Mouse (Mus musculus) macrophage (primary cell): Measurements from ENCODE around the gene Ppp1r14c. TPM values are rescaled to one million over a fixed set of nuclear protein-coding genes. Genes with fewer than 3 reads are reported as not detected.

Source experiments
- polyA plus RNA-seq: library from polyadenylated mRNA; stranded (reverse); fragments of 250-400 nt; gene quantifications from 3 replicates; pipeline ENCODE4 v1.2.4, GENCODE M21; 2018; ENCODE audit warnings: inconsistent platforms

Ppp1r14c gene
- polyA plus RNA-seq, 1 experiment from 2014 or later, result not detected

Other genes starting within 250 kb of the Ppp1r14c start
- gene H60c, start 98.3 kb upstream of the Ppp1r14c start, polyA plus RNA-seq, result not detected in 3 replicates
- gene Iyd, start 174.2 kb downstream of the Ppp1r14c start, polyA plus RNA-seq, result not detected in 3 replicates